Mouse (Mus musculus) embryonic facial prominence, embryonic 15.5 days (tissue): ENCODE results near the gene En2. TPM values are rescaled to one million over a fixed set of nuclear protein-coding genes. Genes with fewer than 3 reads are reported as not detected.
A peak's percentile ranks its signal among the peaks of the same experiment; 100 is the strongest.

Source experiments
- ATAC-seq: fragments of 200-750 bp; cut with Nextera tagmentation; 2 replicates; pipeline ENCODE4 v1.8.0; 2017; ENCODE audit warnings: low read depth, moderate TSS enrichment; ENCODE audit not compliant: insufficient number of reproducible peaks, low FRiP score, low TSS enrichment
- H3K27ac ChIP-seq: fragments of 300-500 bp; sonication (generic); replicated peaks from 2 replicates; pipeline ENCODE4 v1.5.1; 2015; ENCODE audit warnings: mild to moderate bottlenecking, inconsistent platforms
- H3K27me3 ChIP-seq: fragments of 300-500 bp; sonication (generic); 2 replicates; pipeline ENCODE4 v1.6.1; 2015; ENCODE audit warnings: inconsistent platforms
- H3K36me3 ChIP-seq: fragments of 300-500 bp; sonication (generic); 2 replicates; pipeline ENCODE4 v1.6.1; 2015; ENCODE audit warnings: mild to moderate bottlenecking, inconsistent platforms
- H3K4me1 ChIP-seq: fragments of 300-500 bp; sonication (generic); 2 replicates; pipeline ENCODE4 v1.6.1; 2015; ENCODE audit warnings: inconsistent platforms
- H3K4me2 ChIP-seq: fragments of 300-500 bp; sonication (generic); replicated peaks from 2 replicates; pipeline ENCODE4 v1.6.1; 2015; ENCODE audit warnings: mild to moderate bottlenecking, inconsistent platforms
- H3K4me3 ChIP-seq: fragments of 300-500 bp; sonication (generic); replicated peaks from 2 replicates; pipeline ENCODE4 v1.5.1; 2015; ENCODE audit warnings: mild to moderate bottlenecking, inconsistent platforms
- H3K9ac ChIP-seq: fragments of 300-500 bp; sonication (generic); 2 replicates; pipeline ENCODE4 v1.6.1; 2015; ENCODE audit warnings: inconsistent platforms
- H3K9me3 ChIP-seq: fragments of 300-500 bp; sonication (generic); replicated peaks from 2 replicates; pipeline ENCODE4 v1.6.1; 2016; ENCODE audit warnings: inconsistent platforms
- WGBS: fragments of 180-500 bp; shearing (Covaris S2); methylation state at CpG from one replicate; pipeline ENCODE4 v1.1.7; 2015; 5-methylcytosine and 5-hydroxymethylcytosine counted together
- polyA plus RNA-seq: library from polyadenylated mRNA; unstranded; fragments of >200 nt; fragmentation: Nextera tagmentation; extraction: Ambion mirVana; gene quantifications from 2 replicates; pipeline ENCODE4 v1.2.1, GENCODE M21; 2015

Gene En2
- polyA plus RNA-seq, 1 experiment from 2014 or later, result not detected

- Histone ChIP-seq H3K27me3 (peaks cover 96% of the 10 kb centered on the region), H3K9me3 (no peaks in the 10 kb centered on the region), H3K9ac (no peak overlapping the region), H3K4me2 (no peak overlapping the region), H3K4me3 (peak overlapping the region; percentile 7; the same call in 1 of the 2 replicates), H3K36me3 (no peaks in the 10 kb centered on the region), H3K27ac (no peak overlapping the region), H3K4me1 (peaks cover 36% of the 10 kb centered on the region)
- WGBS, result 2% methylated on average over 20 of the region's 20 CpGs
- no peak for ATAC-seq
These were observed 4.0 kb upstream of the En2 start for GRCm38 (mm10) chr5:28161383-28161937.

GRCm38 (mm10) chr5:28161938-28162402 is 3.5 kb upstream of the En2 start:
- WGBS, result 1% methylated on average over 24 of the region's 24 CpGs
- H3K27me3 ChIP-seq, result peaks cover 96% of the 10 kb centered on the region
- H3K9ac ChIP-seq, result no peak overlapping the region
- H3K4me2 ChIP-seq, result no peak overlapping the region
- peaks cover 41% of the 10 kb centered on the region for H3K4me1 ChIP-seq
- no peak for ATAC-seq
- no peak overlapping the region for H3K27ac ChIP-seq
- H3K36me3 ChIP-seq, result no peaks in the 10 kb centered on the region
- no peaks in the 10 kb centered on the region for H3K9me3 ChIP-seq
- H3K4me3 ChIP-seq, result peak overlapping the region; percentile 7; the same call in 1 of the 2 replicates

- ATAC-seq, result no peak
- Histone ChIP-seq H3K9ac (no peak overlapping the region), H3K4me1 (peaks cover 36% of the 10 kb centered on the region), H3K9me3 (no peaks in the 10 kb centered on the region), H3K4me2 (no peak overlapping the region), H3K27me3 (peaks cover 94% of the 10 kb centered on the region), H3K4me3 (no peak overlapping the region), H3K36me3 (no peaks in the 10 kb centered on the region), H3K27ac (no peak overlapping the region)
- WGBS, result 9% methylated on average over 1 of the region's 1 CpGs
These were observed 1.6 kb upstream of the En2 start for GRCm38 (mm10) chr5:28163926-28164325.

- 0 out of 2 replicates have a peak overlapping the region, but pooled peaks have one; percentile 2 for H3K9ac ChIP-seq
- H3K4me3 ChIP-seq, result peak overlapping the region; percentile 47
- peaks cover 36% of the 10 kb centered on the region for H3K4me1 ChIP-seq
- H3K27ac ChIP-seq, result no peak overlapping the region
- H3K36me3 ChIP-seq, result no peaks in the 10 kb centered on the region
- WGBS, result under 1% methylated on average over 111 of the region's 111 CpGs
- peak overlapping the region; percentile 99 for H3K4me2 ChIP-seq
- no peaks in the 10 kb centered on the region for H3K9me3 ChIP-seq
- H3K27me3 ChIP-seq, result peaks cover 92% of the 10 kb centered on the region
- peak; percentile 21; the same call in 1 of the 2 replicates for ATAC-seq
These were observed 1.1 kb downstream of the En2 start for GRCm38 (mm10) chr5:28166256-28167231.

- H3K36me3 ChIP-seq, result no peaks in the 10 kb centered on the region
- H3K4me3 ChIP-seq, result 0 out of 2 replicates have a peak overlapping the region, but pooled peaks have one; percentile 4
- WGBS, result 2% methylated on average over 29 of the region's 29 CpGs
These were observed 2.2 kb downstream of the En2 start for GRCm38 (mm10) chr5:28167611-28168252.

GRCm38 (mm10) chr5:28168253-28169165 is 3.0 kb downstream of the En2 start:
- Histone ChIP-seq H3K36me3 (no peaks in the 10 kb centered on the region), H3K9me3 (no peaks in the 10 kb centered on the region), H3K4me2 (peak overlapping the region; percentile 4; the same call in 1 of the 2 replicates), H3K9ac (no peak overlapping the region), H3K27me3 (peaks cover 94% of the 10 kb centered on the region), H3K4me1 (peaks cover 30% of the 10 kb centered on the region), H3K4me3 (0 out of 2 replicates have a peak overlapping the region, but pooled peaks have one; percentile 4), H3K27ac (no peak overlapping the region)
- 1% methylated on average over 36 of the region's 36 CpGs for WGBS
- no peak for ATAC-seq

More at GRCm38 (mm10) chr5:28167611-28168252, 2.2 kb downstream of the En2 start:
- Histone ChIP-seq H3K9ac (no peak overlapping the region), H3K4me2 (peak overlapping the region; percentile 4; the same call in 1 of the 2 replicates), H3K4me1 (peaks cover 30% of the 10 kb centered on the region), H3K9me3 (no peaks in the 10 kb centered on the region), H3K27ac (no peak overlapping the region), H3K27me3 (peaks cover 92% of the 10 kb centered on the region)
- no peak for ATAC-seq

- no peak for ATAC-seq
- peaks cover 30% of the 10 kb centered on the region for H3K4me1 ChIP-seq
- no peak overlapping the region for H3K4me2 ChIP-seq
- no peak overlapping the region for H3K9ac ChIP-seq
- peaks cover 94% of the 10 kb centered on the region for H3K27me3 ChIP-seq
- no peaks in the 10 kb centered on the region for H3K9me3 ChIP-seq
- no peak overlapping the region for H3K4me3 ChIP-seq
- H3K36me3 ChIP-seq, result no peaks in the 10 kb centered on the region
- H3K27ac ChIP-seq, result no peak overlapping the region
- 10% methylated on average over 5 of the region's 5 CpGs for WGBS
These were observed 3.8 kb downstream of the En2 start for GRCm38 (mm10) chr5:28169166-28169801.

- H3K9me3 ChIP-seq, result no peaks in the 10 kb centered on the region
- peaks cover 31% of the 10 kb centered on the region for H3K4me1 ChIP-seq
- H3K9ac ChIP-seq, result no peak overlapping the region
- ATAC-seq, result no peak
- no peak overlapping the region for H3K4me3 ChIP-seq
- H3K36me3 ChIP-seq, result no peaks in the 10 kb centered on the region
- H3K27me3 ChIP-seq, result peaks cover 94% of the 10 kb centered on the region
- 5% methylated on average over 17 of the region's 17 CpGs for WGBS
- no peak overlapping the region for H3K4me2 ChIP-seq
- no peak overlapping the region for H3K27ac ChIP-seq
These were observed 4.6 kb downstream of the En2 start for GRCm38 (mm10) chr5:28170081-28170480.

- H3K4me3 ChIP-seq, result no peak overlapping the region
- ATAC-seq, result no peak
- H3K36me3 ChIP-seq, result no peaks in the 10 kb centered on the region
- WGBS, result 4% methylated on average over 19 of the region's 19 CpGs
- H3K27me3 ChIP-seq, result peaks cover 94% of the 10 kb centered on the region
- peaks cover 28% of the 10 kb centered on the region for H3K4me1 ChIP-seq
- no peak overlapping the region for H3K27ac ChIP-seq
- no peaks in the 10 kb centered on the region for H3K9me3 ChIP-seq
- no peak overlapping the region for H3K4me2 ChIP-seq
- H3K9ac ChIP-seq, result no peak overlapping the region
These were observed 5.4 kb downstream of the En2 start for GRCm38 (mm10) chr5:28170892-28171291.

GRCm38 (mm10) chr5:28171667-28172066 is 6.2 kb downstream of the En2 start:
- no peak overlapping the region for H3K4me3 ChIP-seq
- no peak for ATAC-seq
- H3K9me3 ChIP-seq, result no peaks in the 10 kb centered on the region
- H3K36me3 ChIP-seq, result no peaks in the 10 kb centered on the region
- no peak overlapping the region for H3K4me2 ChIP-seq
- H3K27me3 ChIP-seq, result peaks cover 94% of the 10 kb centered on the region
- H3K27ac ChIP-seq, result no peak overlapping the region
- no peak overlapping the region for H3K9ac ChIP-seq
- WGBS, result 13% methylated on average over 5 of the region's 5 CpGs
- peaks cover 20% of the 10 kb centered on the region for H3K4me1 ChIP-seq
